Mouse (Mus musculus) limb, embryonic 14.5 days (tissue): ENCODE measurements around the gene Ccdc148. TPM values are rescaled to one million over a fixed set of nuclear protein-coding genes. Genes with fewer than 3 reads are reported as not detected.

ENCODE experiments used
- ATAC-seq: fragments of 200-750 bp; cut with Nextera tagmentation; 2 replicates; pipeline ENCODE4 v1.8.0; 2017; ENCODE audit warnings: low read depth, moderate number of reproducible peaks, moderate TSS enrichment; ENCODE audit not compliant: low FRiP score
- DNase-seq: peaks from one replicate; pipeline ENCODE4 v3.0.0-alpha.2; 2015; ENCODE audit warnings: low spot score
- H3K27ac ChIP-seq: fragments of 300-500 bp; sonication (generic); replicated peaks from 2 replicates; pipeline ENCODE4 v1.5.1; 2014; ENCODE audit warnings: low read depth, mild to moderate bottlenecking, low read length, moderate library complexity, mixed read lengths
- H3K27me3 ChIP-seq: fragments of 300-500 bp; sonication (generic); 2 replicates; pipeline ENCODE4 v1.6.1; 2014; ENCODE audit warnings: low read length, mixed read lengths; ENCODE audit not compliant: control insufficient read depth, insufficient read depth
- H3K36me3 ChIP-seq: fragments of 300-500 bp; sonication (generic); 2 replicates; pipeline ENCODE4 v1.6.1; 2014; ENCODE audit warnings: mild to moderate bottlenecking, low read length, moderate library complexity, mixed read lengths; ENCODE audit not compliant: control insufficient read depth, insufficient read depth
- H3K4me1 ChIP-seq: fragments of 300-500 bp; sonication (generic); 2 replicates; pipeline ENCODE4 v1.6.1; 2014; ENCODE audit warnings: antibody characterized with exemption, low read length, mixed read lengths; ENCODE audit not compliant: control insufficient read depth, insufficient read depth
- H3K4me2 ChIP-seq: fragments of 300-500 bp; sonication (generic); replicated peaks from 2 replicates; pipeline ENCODE4 v1.6.1; 2014; ENCODE audit warnings: low read depth, mild to moderate bottlenecking, low read length, moderate library complexity; ENCODE audit not compliant: severe bottlenecking
- H3K4me3 ChIP-seq: fragments of 300-500 bp; sonication (generic); replicated peaks from 2 replicates; pipeline ENCODE4 v1.5.1; 2014; ENCODE audit warnings: low read length
- H3K9ac ChIP-seq: fragments of 300-500 bp; sonication (generic); 2 replicates; pipeline ENCODE4 v1.6.1; 2014; ENCODE audit warnings: mild to moderate bottlenecking, low read depth, low read length, moderate library complexity; ENCODE audit not compliant: severe bottlenecking
- H3K9me3 ChIP-seq: fragments of 300-500 bp; sonication (generic); 2 replicates; pipeline ENCODE4 v1.6.1; 2016; ENCODE audit warnings: low read length; ENCODE audit not compliant: control insufficient read depth
- POLR2A ChIP-seq: fragments of 200-500 bp; IDR thresholded peaks from 2 replicates; pipeline ENCODE4 v1.8.0; 2012; ENCODE audit warnings: inconsistent platforms, mild to moderate bottlenecking, moderate library complexity, borderline replicate concordance; ENCODE audit not compliant: insufficient read depth, insufficient read length; ENCODE audit errors: extremely low read depth
- WGBS: fragments of 180-500 bp; shearing (Covaris S2); extraction: QIAGEN DNeasy Blood & Tissue Kit; methylation state at CpG from one replicate; pipeline ENCODE4 v1.1.7; 2014; 5-methylcytosine and 5-hydroxymethylcytosine counted together
- polyA plus RNA-seq, 2 experiments: library from polyadenylated mRNA; depleted of rRNA in 1 of 2; stranded (reverse) in 1 of 2; unstranded in 1 of 2; fragments of >200 nt; fragmentation: Nextera tagmentation in 1 of 2; extraction: Ambion mirVana in 1 of 2; gene quantifications; 2 replicates each; pipeline versions ENCODE4 v1.2.1 to v1.2.3; 2012 to 2014

Ccdc148 gene
- polyA plus RNA-seq, 2 experiments: 0.48 to 0.49 TPM

GRCm38 (mm10) chr2:59186966-59187365, 26.5 kb upstream of the Ccdc148 start:
- no peak overlapping the region for H3K4me2 ChIP-seq
- H3K9ac ChIP-seq: no peak overlapping the region
- no peak for ATAC-seq
- no peaks in the 10 kb centered on the region for H3K27me3 ChIP-seq
- no peak for DNase-seq
- no peak overlapping the region for H3K27ac ChIP-seq
- H3K4me1 ChIP-seq: peaks cover 10% of the 10 kb centered on the region
- 0 out of 2 replicates have a peak, but pooled peaks cover 3% of the 10 kb centered on the region for H3K36me3 ChIP-seq
- no peak overlapping the region for H3K4me3 ChIP-seq
- no peaks in the 10 kb centered on the region for H3K9me3 ChIP-seq
- WGBS: 94% methylated on average over 6 of the region's 6 CpGs
- no peak for TF ChIP-seq POLR2A

DNA sequence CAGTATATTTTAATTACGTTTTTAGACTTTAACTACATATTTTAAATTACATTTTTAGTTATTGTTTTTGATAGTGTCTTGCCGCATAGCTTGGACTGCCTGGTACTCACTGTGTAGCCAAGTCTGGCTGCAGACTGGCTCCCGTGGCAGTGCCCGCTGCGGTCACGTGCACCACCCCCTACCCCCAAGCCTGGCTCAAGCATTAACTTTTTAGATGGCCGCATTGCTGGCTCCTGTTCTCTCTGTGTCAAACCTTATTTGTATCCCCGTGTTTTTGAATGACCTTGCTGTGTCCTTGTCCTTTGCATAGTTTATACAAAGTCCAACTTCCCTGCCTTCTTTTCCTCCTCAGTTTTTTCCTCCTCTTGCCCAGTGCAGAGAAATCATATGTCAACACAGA, 25.6 kb upstream of the Ccdc148 start:
- no peak overlapping the region for H3K4me3 ChIP-seq
- H3K9ac ChIP-seq: no peak overlapping the region
- no peak overlapping the region for H3K27ac ChIP-seq
- no peak for DNase-seq
- TF ChIP-seq POLR2A: no peak
- peaks cover 6% of the 10 kb centered on the region; the same call in 1 of the 2 replicates for H3K4me1 ChIP-seq
- H3K36me3 ChIP-seq: 0 out of 2 replicates have a peak, but pooled peaks cover 3% of the 10 kb centered on the region
- H3K9me3 ChIP-seq: no peaks in the 10 kb centered on the region
- no peaks in the 10 kb centered on the region for H3K27me3 ChIP-seq
- no peak for ATAC-seq
- H3K4me2 ChIP-seq: no peak overlapping the region
- 94% methylated on average over 8 of the region's 8 CpGs for WGBS

DNA sequence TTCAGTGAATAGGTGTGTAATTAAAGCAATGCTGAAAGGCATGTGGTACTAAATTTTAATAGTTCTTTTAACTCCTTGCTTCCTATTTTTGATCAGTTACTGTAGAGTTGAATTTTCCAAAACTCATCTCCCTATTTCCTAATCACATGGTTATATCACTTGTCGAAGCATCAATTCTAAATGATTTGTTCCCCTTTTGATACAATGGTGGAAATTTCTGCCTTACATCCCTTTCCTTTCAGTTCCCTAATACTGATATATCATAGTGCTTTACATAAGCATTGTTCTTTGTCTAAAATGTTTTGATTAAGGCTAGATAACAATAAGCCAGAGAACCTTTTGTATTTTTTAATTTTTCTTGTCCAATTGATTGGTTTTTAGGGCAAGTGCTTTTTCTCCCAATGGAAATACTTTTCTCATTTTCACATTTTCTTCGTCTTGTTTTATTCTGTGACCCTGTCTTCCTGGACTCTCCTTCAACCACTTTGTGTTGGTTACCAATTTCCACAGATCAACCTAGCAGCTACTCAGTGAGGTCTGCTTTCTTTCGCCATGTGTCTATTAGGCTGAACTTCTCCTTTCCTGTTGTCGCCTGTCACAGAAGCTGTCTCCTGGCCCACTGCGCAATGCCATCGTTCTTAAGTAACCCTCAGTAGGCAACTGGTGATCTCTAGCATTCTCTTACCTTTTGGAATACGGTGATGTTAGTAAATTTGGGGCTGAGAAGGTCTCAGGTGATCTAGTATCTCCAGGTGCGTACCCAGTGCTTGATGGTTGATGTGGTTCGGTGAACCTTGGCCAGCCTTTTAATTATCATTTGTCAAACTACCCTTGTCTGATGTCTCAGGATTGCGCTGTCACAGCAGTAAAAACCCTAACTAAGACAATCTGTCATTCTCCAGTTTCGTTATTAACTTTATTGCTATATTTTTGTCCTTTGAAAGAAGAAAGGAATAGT, 23.9 kb upstream of the Ccdc148 start:
- no peak for TF ChIP-seq POLR2A
- 91% methylated on average over 11 of the region's 11 CpGs for whole genome bisulfite sequencing

GRCm38 (mm10) chr2:59183541-59183940, 23.1 kb upstream of the Ccdc148 start:
- ATAC-seq: no peak
- Histone ChIP-seq H3K9ac (no peak overlapping the region), H3K4me3 (no peak overlapping the region)

More for the DNA sequence above, 23.9 kb upstream of the Ccdc148 start:
- ATAC-seq (no peak), DNase-seq (no peak)
- Histone ChIP-seq H3K4me3 (no peak overlapping the region), H3K36me3 (0 out of 2 replicates have a peak, but pooled peaks cover 3% of the 10 kb centered on the region), H3K27ac (no peak overlapping the region), H3K9ac (no peak overlapping the region), H3K4me2 (no peak overlapping the region), H3K4me1 (no peaks in the 10 kb centered on the region), H3K9me3 (no peaks in the 10 kb centered on the region), H3K27me3 (no peaks in the 10 kb centered on the region)

DNA sequence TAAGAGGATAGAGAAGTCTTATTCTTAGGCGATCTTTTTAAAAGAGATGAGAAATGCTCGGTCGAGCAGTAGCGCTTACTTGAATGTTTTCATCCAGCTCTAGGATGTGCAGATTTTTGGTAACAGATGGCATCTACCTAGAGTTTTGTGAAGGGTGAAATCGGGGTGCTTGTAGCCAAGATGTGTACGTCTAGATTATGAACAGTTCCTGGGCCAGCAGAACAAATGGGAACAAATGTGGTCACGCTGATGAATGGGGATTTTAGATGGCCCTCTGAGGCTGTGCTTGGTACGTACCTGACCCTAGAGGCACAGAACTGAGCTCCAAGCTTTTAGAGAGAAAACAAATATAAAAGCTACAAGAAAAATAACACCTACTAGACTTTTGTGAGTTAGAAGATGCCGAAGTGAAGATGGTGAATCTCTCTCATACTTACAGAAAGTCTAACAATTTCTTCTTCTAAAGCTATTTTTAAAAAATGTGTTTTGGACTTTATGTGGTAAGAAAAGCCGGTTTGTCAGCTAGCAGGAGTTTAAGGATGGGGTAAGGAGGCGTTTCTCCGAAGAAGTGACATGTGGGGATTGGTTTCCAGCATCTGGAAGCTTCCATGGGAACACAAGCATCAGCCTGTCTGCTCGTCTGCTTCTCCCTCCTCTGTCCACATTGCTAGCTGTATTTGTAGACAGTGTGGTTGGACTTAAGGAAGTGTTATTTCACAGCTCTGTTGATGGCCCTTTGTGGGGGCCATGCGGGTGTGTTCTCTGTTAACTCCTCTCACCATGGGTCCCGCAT, 21.0 kb upstream of the Ccdc148 start:
- Histone ChIP-seq H3K9ac (no peak overlapping the region), H3K4me1 (no peaks in the 10 kb centered on the region), H3K27me3 (no peaks in the 10 kb centered on the region), H3K36me3 (no peaks in the 10 kb centered on the region), H3K4me2 (no peak overlapping the region), H3K9me3 (no peaks in the 10 kb centered on the region), H3K27ac (no peak overlapping the region), H3K4me3 (no peak overlapping the region)
- 80% methylated on average over 15 of the region's 15 CpGs for WGBS
- ATAC-seq: no peak
- DNase-seq: no peak
- TF ChIP-seq POLR2A: no peak

More at GRCm38 (mm10) chr2:59183541-59183940, 23.1 kb upstream of the Ccdc148 start:
- Histone ChIP-seq H3K9me3 (no peaks in the 10 kb centered on the region), H3K36me3 (0 out of 2 replicates have a peak, but pooled peaks cover 3% of the 10 kb centered on the region), H3K4me1 (no peaks in the 10 kb centered on the region), H3K4me2 (no peak overlapping the region), H3K27me3 (no peaks in the 10 kb centered on the region), H3K27ac (no peak overlapping the region)
- TF ChIP-seq POLR2A: no peak
- 68% methylated on average over 4 of the region's 4 CpGs for WGBS
- no peak for DNase-seq
